Mouse (Mus musculus): ENCODE measurements at regions not wholly inside any gene's neighbourhood (a gene's known extent, or its start where the extent isn't known, plus 50 kb on each side); places are given as distances from the start of the nearest gene placed in this dataset.

GRCm38 (mm10) chr9:47433185-47433584 lies 96.8 kb upstream of the Cadm1 start:
- TF ChIP-seq GATA1 (IDR thresholded peaks at IDR 0.05; ENCODE audit: borderline replicate concordance, low read length) (no peak), FLI1 (IDR thresholded peaks at IDR 0.05; ENCODE audit: low read length) (no peak)
